Mouse (Mus musculus) thymus, postnatal 10 days (tissue): ENCODE data around the gene Nfe2l1.
"Not testable (repeated sequence)": the region's sequence is repeated elsewhere in the genome, so short reads cannot be mapped to it uniquely, and the experiment has no call there.

Experiments
- DNase-seq, 2 experiments: peaks; one replicate each; pipeline ENCODE4 v3.0.0; 2021; ENCODE audit warnings: low spot score in 2 of 2

The Nfe2l1 gene

GRCm38 (mm10) chr11:96818128-96818710 lies 11.5 kb downstream of the Nfe2l1 start:
- DNase-seq = no peak

GRCm38 (mm10) chr11:96816979-96817378 lies 12.8 kb downstream of the Nfe2l1 start:
- no peak for DNase-seq

GRCm38 (mm10) chr11:96816494-96816893 lies 13.3 kb downstream of the Nfe2l1 start:
- no peak for DNase-seq

DNA sequence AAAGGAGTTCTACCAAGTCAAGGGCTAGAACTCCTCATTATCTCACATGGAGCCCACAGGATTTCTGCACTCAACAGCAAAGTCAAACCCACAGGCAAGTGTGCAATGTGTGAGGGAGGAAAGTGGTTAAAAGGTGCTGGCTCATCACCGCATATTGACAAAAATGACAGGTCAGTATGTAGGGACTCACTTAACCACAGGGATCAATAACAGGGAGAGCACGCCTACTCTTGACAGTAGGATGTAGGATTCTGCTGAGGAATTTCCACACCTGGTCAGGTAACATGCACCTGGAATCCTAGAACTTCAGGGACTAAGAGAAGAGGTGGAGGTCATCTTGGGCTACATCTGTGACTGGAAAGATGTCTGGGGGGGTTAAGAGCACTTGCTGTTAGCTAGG lies 13.9 kb downstream of the Nfe2l1 start:
- no peak for DNase-seq

- no peak for DNase-seq
Measured at GRCm38 (mm10) chr11:96814443-96814842, 15.3 kb downstream of the Nfe2l1 start.

- no peak for DNase-seq
Measured at GRCm38 (mm10) chr11:96813920-96814319, 15.8 kb downstream of the Nfe2l1 start.

DNA sequence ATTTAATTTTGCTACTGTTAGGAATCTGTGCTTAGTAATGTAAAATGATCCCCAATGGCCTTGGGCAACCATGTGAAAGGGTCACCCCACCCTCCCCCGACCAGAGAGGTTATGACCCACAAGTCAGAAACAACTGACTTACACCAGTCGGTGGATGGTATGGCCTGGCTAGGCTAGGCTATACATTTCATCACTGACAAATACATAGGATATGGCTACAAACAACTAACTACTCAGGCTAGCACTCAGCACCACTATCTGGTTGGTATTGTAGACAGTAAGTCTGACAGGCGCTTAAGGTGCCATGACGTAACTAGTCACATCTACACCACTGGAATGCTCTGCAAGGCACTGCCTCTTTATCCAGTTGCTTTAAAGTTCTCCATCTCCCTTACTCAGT lies 16.3 kb downstream of the Nfe2l1 start:
- DNase-seq = no peak

DNA sequence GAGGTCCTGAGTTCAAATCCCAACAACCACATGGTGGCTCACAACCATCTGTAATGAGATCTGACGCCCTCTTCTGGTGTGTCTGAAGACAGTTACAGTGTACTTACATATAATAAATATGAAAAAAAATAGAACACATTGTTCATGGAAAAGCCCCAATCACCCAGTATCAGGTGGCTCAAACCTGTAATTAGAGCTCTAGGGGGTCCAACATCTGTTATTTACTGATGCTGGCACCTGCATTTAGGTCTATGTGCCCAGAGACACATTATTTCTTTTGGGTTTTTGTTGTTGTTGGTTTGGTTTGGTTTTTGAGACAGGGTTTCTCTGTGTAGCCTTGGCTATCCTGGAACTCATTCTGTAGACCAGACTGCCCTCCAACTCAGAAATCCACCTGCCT lies 18.6 kb downstream of the Nfe2l1 start:
- not testable (repeated sequence) for DNase-seq

GRCm38 (mm10) chr11:96809562-96810235 lies 20.1 kb downstream of the Nfe2l1 start:
- DNase-seq = no peak

GRCm38 (mm10) chr11:96808066-96808465 lies 21.7 kb downstream of the Nfe2l1 start:
- DNase-seq = no peak

DNA sequence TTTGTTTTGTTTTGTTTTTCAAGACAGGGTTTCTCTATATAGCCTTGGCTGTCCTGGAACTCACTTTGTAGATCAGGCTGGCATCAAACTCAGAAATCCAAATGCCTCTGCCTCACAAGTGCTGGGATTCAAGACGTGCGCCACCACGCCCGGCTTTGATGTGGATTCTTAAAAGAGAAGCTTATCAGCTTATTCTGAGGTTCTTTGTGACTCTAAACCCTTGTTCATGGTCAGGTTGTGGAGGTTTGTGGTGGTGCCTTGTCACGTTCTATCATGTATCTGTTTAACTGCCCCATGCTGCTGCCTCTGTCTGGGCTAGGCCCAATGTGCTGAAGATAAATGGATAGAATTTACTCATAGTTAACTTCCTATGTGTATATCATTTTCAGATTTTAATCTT lies 24.2 kb downstream of the Nfe2l1 start:
- DNase-seq = no peak

DNA sequence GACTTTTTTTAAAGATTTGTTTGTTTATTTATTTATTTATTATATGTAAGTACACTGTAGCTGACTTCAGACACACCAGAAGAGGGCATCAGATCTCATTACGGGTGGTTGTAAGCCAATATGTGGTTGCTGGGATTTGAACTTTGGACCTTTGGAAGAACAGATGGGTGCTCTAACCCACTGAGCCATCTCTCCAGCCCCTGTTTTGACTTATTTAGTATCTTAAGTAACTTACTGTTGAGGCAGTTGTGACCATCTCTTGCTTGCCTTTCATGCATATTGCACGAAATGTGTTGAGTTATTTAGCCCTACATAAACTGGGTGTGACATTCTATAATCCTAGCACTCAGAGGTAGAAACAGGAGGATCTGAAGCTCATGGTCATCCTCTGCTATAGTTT lies 30.3 kb downstream of the Nfe2l1 start:
- DNase-seq = no peak

- DNase-seq = no peak
Measured at GRCm38 (mm10) chr11:96796586-96796985, 33.2 kb downstream of the Nfe2l1 start.

- DNase-seq = no peak
Measured at GRCm38 (mm10) chr11:96796081-96796480, 33.7 kb downstream of the Nfe2l1 start.

GRCm38 (mm10) chr11:96795491-96795890 lies 34.3 kb downstream of the Nfe2l1 start:
- no peak for DNase-seq

DNA sequence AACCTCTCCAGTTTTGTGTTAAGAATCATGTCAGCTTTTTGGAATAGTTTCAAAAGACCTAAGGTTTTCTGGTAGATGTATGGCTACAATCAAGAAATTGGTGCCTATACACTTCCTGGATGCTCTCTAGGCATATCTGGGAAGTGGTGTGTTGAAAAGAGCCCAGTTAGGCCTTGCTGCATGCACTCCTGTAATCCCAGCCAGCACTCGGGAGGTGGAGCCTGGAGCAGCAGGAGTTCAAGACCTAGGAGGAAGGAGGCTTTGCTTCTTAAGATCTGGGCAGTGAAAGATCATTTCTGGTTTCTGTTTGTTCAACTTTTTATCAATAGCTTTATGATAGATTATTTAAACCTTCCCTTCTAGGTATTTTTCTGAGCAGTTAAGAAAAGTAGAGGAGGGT lies 39.1 kb downstream of the Nfe2l1 start:
- DNase-seq = no peak

- DNase-seq = no peak
Measured at GRCm38 (mm10) chr11:96789990-96790389, 39.8 kb downstream of the Nfe2l1 start.

DNA sequence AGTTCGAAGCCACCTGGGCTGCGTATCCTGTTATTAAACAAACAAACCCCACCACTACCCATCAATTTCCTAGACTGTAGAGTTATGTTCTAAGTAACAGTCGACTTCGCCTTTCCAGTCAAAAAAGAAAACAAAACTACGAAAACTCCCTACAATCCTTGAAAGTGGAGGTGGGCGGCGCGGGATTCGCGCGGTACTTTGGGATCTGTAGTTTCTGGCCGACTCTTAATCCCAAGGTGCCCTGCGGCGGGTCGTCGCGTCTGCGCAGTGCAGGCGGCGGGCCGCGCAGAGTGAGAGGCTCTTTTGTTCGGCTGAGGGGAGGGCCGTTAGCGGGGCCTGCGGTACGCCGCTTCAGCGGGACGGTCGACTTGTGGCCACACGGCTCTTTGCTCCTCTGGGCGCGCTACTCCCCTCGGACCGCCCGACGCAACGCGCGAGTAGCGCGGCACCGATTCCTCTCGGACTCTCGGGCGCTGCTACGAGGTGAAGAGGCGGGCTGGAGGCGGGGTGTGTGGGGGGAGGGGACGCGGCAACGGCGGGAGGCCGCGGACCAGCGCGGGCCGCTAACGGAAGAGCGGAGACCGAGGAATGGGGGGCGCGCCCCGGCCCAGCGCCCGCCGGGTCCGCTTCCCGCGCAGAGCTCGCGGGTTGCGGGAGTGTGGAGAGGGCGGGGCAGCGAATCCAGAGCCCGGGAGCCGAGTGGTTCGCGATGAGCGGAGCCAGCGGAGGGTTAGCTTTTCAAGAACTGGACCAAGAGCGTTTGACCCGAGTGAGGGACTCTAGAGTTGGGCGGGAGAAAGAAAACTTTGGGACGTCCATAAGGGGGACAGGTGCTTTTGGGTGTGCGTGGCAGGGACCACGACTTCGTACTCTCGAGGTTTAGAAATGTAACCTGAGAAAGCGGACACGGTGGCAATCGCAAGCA lies 40.6 kb downstream of the Nfe2l1 start, which contains the start of gene Cbx1:
Gene Cbx1 (plus strand): TSS at position 257 of the 925 bp plus-strand sequence.
- peak; percentile 85 to 86 for DNase-seq

GRCm38 (mm10) chr11:96786731-96787450 lies 42.9 kb downstream of the Nfe2l1 start:
- no peak for DNase-seq

DNA sequence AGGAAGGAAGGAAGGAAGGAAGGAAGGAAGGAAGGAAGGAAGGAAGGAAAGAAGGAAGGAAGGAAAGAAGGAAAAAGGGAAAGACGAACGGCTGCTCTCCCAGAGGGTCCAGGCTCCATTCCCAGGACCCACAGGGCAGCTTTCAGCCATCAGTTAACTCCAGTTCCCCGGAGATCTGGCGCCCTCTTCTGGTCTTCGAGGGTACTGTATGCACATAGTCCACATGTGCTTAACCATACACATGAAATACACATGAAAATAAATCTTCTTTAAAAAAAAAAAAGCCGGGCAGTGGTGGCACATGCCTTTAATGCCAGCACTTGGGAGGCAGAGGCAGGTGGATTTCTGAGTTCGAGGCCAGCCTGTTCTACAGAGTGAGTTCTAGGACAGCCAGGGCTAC lies 44.9 kb downstream of the Nfe2l1 start:
- DNase-seq = peak; percentile 65 to 82

DNA sequence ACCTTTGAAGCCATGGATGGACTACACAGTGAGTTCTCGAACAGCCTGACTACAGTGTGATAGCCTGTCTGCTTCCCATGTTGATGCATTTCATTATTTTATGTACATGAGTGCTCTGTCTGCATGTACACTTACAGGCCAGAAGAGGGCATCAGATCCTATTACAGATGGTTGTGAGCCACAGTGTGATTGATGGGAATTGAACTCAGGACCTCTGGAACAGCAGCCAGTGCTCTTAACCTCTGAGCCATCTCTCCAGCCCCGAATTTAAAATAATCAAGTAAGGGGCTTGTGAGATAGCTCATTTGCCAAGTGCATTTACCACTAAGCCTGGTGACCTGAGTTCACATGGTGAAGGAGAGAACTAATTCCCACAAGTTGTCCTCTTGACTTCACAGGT lies 48.3 kb downstream of the Nfe2l1 start:
- no peak for DNase-seq

DNA sequence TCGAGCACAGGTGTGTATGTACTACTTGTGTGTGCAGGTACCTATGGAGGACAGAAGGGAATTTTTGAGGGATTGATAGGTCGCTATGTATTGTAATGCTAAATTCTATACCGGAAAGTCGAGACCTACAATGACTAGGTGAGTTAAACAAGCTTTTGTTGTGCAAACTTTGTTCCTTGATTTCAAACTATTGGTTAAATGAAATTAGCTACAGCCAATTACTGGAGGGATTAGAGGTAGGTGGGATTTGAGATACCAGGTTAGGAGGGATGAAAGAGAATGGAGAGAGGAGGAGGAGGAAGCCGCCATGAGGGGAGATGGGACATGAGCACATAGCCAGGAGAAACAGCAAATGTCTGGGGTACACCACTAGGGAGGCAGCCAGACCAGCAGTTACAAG lies 49.5 kb downstream of the Nfe2l1 start:
- no peak for DNase-seq
